Mouse (Mus musculus) liver, embryonic 14 days (tissue): ENCODE measurements around the gene Ddx4. TPM values are rescaled to one million over a fixed set of nuclear protein-coding genes. Genes with fewer than 3 reads are reported as not detected.

Experiments
- polyA plus RNA-seq: library from polyadenylated mRNA; depleted of rRNA; stranded (reverse); fragments of >200 nt; gene quantifications from 2 replicates; pipeline ENCODE4 v1.2.3, GENCODE M21; 2012; rRNA removed

Ddx4 gene
- 0.23 and 0.25 TPM in 2 replicates for polyA plus RNA-seq

GRCm38 (mm10) chr13:112652205-112652604, at the start of gene Ddx4:
Gene Ddx4, minus strand, starts transcription at chr13:112652475.

DNA sequence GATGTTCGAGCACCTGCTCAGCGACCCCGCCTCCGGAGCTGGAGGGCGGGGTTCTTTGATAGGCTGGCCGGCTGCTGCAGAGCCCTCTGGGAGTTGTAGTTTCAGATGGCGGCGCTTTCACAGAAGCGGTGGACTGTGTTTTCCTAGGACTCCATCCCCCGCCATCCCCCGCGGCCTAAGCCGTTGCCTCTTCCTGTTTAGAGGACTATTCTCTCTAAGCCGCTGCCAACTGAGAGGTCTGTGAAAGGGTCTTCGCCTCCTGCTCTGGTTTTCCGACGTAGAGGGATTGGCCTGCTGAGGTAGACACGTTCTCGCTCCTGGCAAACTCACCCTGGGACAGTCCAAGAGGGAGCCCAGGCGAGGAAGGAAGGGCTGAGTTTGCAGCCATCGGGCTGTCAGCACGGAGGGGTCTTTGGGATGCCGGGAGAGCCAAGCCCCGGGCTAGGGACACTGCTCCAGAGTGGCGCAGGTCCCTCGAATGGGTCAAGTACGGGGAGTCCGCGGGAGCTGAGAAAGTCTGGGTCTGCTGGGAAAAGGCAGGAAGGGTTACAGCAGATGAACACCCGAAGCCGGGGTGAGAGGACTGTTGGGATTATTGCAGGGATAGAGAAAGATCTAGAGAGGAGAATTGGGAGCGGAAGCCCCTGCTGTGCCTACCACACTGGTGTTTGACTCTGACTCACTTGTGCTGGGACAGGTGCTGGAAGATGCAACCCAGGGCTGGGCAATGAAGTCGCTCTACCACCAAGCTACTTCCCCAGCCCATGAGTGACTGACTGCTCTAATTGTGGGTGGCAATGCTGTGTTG, 8.5 kb upstream of the Ddx4 start, which contains the start of gene Slc38a9:
Slc38a9 (plus strand) TSS at position 178 of the 808 bp plus-strand sequence.

DNA sequence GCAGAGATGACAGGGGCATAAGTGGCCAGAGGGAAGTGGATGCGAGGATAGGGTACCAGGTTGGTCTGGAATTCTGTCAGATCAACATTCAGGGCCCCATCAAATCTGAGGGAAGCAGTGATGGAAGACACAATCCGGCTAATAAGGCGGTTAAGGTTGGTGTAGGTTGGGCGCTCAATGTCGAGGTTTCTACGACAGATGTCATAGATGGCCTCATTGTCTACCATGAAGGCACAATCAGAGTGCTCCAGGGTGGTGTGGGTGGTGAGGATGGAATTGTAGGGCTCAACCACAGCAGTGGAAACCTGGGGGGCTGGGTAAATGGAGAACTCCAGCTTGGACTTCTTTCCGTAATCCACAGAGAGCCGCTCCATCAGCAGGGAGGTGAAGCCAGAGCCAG, 58.0 kb downstream of the Ddx4 start, which contains the start of gene Il31ra:
Il31ra (minus strand) TSS at position 101 of the 400 bp plus-strand sequence.

Other genes with a start within 250 kb of the Ddx4 start
- 2.5 and 2.7 TPM in 2 replicates for gene Il6st, start 188.4 kb downstream of the Ddx4 start, polyA plus RNA-seq
- 0.07 and 0.11 TPM in 2 replicates for gene Il31ra, start 58.1 kb downstream of the Ddx4 start, polyA plus RNA-seq
- gene Slc38a9, start 8.3 kb upstream of the Ddx4 start, polyA plus RNA-seq, result 10.7 and 12.3 TPM in 2 replicates
- 14.5 and 16.9 TPM in 2 replicates for gene Plpp1, start 148.3 kb upstream of the Ddx4 start, polyA plus RNA-seq